Comparison of ENCODE assay signal across 8 mouse cellular contexts in genomic region chr1:75180105-75180590, GRCm38 (mm10). TPM values are rescaled to one million over a fixed set of nuclear protein-coding genes. Genes with fewer than 3 reads are reported as not detected.
DNase-seq lines count a peak whose midpoint lies in the region; ATAC-seq and TF ChIP-seq lines count a peak whose summit lies in the region.

TSS of gene Abcb6 (minus strand) at chr1:75180392.

- H3K36me3 ChIP-seq in hindbrain, embryonic 14.5 days (replicated peaks; ENCODE audit: control insufficient read depth, insufficient read depth), result peaks cover 65% of the 10 kb centered on the region

- peaks cover 15% of the 10 kb centered on the region for H3K4me1 ChIP-seq in hindbrain, embryonic 14.5 days (replicated peaks; ENCODE audit: control insufficient read depth, insufficient read depth, low read length)

- no peak for TF ChIP-seq CTCF in Patski (IDR thresholded peaks at IDR 0.05)

- peak within 1 kb of the TSS; percentile 38; the same call in 1 of the 2 replicates for H3K27ac ChIP-seq in hindbrain, embryonic 14.5 days

- CTCF ChIA-PET in Patski (lab: Charles Lee), result interaction anchor here (0.6 to 1.5 kb wide), 5 partner anchors 10 to 40 kb away, joined by 3 to 4 read pairs (median 3); partner anchors contain the start of gene Zfand2b

- ATAC-seq in Patski, result peak; percentile 77
- peak; percentile 93 for ATAC-seq in hindbrain, embryonic 14.5 days (ENCODE audit: low FRiP score)

- in situ Hi-C loops in Patski (cut with MboI; ENCODE audit: low pct_unique_long_range_greater_than_20kb), result loop anchor here (10.0 kb wide), 1 partner anchor 75 kb away; no protein-coding TSS in a partner anchor

- H3K9ac ChIP-seq in hindbrain, embryonic 14.5 days, result peak within 1 kb of the TSS; percentile 61

- H3K9me3 ChIP-seq in hindbrain, embryonic 14.5 days (ENCODE audit: control insufficient read depth, low read length), result no peaks in the 10 kb centered on the region

- H3K4me3 ChIP-seq in hindbrain, embryonic 14.5 days (replicated peaks; ENCODE audit: low read length), result peak within 1 kb of the TSS; percentile 45

- H3K4me2 ChIP-seq in hindbrain, embryonic 14.5 days (replicated peaks), result peak within 1 kb of the TSS; percentile 89

- no peaks in the 10 kb centered on the region for H3K27me3 ChIP-seq in Patski
- no peaks in the 10 kb centered on the region for H3K27me3 ChIP-seq in hindbrain, embryonic 14.5 days (ENCODE audit: control insufficient read depth, insufficient read depth, low read length)

- DNase-seq in Patski (ENCODE audit: low read depth, low spot score), result peak; percentile 25
- DNase-seq in cerebellum, postnatal 14 days, result peak; percentile 87 to 92
- DNase-seq in frontal cortex, postnatal 25 days (ENCODE audit: low spot score in 2 of 2), result peak; percentile 80 to 83
- peak; percentile 91 for DNase-seq in hindbrain, embryonic 14.5 days (ENCODE audit: low spot score)
- peak; percentile 87 to 90 for DNase-seq in layer of hippocampus, postnatal 36 days
- DNase-seq in lung, postnatal 36 days, result peak; percentile 96
- DNase-seq in retina, postnatal 7 days (ENCODE audit: low read depth, low spot score), result peak; percentile 86
- DNase-seq in urinary bladder, adult 2 months (ENCODE audit: low spot score), result peak; percentile 55

- under 1% methylated on average over 31 of the region's 31 CpGs for WGBS in hindbrain, embryonic 14.5 days

- POLR2A ChIA-PET in Patski (lab: Charles Lee), result interaction anchor here (1.2 to 2.3 kb wide), 2 partner anchors 10 to 11 kb away, joined by 4 to 15 read pairs; partner anchors contain the start of genes Ankzf1 and Atg9a

RNA-seq across cellular contexts. Expression of gene Abcb6, which starts in this region (rescaled TPM):
- 25.9 TPM for polyA plus RNA-seq in Patski (2021)
- polyA plus RNA-seq in hindbrain, embryonic 14.5 days (2014; fragmentation: Nextera tagmentation; extraction: Ambion mirVana), result 39.0 and 39.7 TPM in 2 replicates
- total RNA-seq in layer of hippocampus, postnatal 36 days (2021), result 10 to 100 TPM; 26.1 to 27.2 TPM
- polyA plus RNA-seq in urinary bladder, adult 2 months (2012; rRNA removed), result 11.2 and 13.4 TPM in 2 replicates

Comparison
In these comparisons a context has a peak if more than half of its experiments do, and no peak if none do; other contexts are left out.
1. Peak in every context shown above with its lines: DNase-seq, ATAC-seq, H3K4me3 ChIP-seq and H3K27ac ChIP-seq.
2. DNase-seq: peak in every context shown above with its lines; median percentile 96 in lung, postnatal 36 days; 91 in hindbrain, embryonic 14.5 days; 90 in cerebellum, postnatal 14 days; 88 in layer of hippocampus, postnatal 36 days; 86 in retina, postnatal 7 days; 82 in frontal cortex, postnatal 25 days; 55 in urinary bladder, adult 2 months; 25 in Patski.